Mouse (Mus musculus): ENCODE data around the gene Mark3. TPM values are rescaled to one million over a fixed set of nuclear protein-coding genes. Genes with fewer than 3 reads are reported as not detected.

Mark3 gene
- polyA plus RNA-seq, 1 experiment from 2014 or later: 25.7 TPM

DNA sequence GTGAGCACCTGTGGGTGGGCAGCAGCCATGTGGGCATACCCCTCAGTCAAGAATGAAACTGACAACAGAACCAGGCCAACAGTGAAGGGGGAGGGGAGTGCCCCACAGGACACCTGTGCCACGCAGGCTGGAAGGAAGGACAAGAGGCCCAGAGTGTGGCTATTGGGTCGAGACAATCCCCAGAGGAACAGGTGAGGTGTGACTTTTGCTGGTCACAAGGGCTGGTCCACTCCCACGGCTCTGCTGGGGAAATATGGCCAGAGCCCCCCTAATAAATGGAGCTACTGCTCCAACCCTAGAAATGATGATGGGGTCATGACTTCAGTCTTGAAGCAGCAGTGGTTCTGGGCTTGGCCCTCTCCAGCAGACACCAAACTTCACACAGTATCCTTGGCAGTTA, 129.0 kb downstream of the Mark3 start:
- 88% methylated on average over 3 of the region's 3 CpGs for WGBS
- no peak overlapping the region for H3K4me2 ChIP-seq (ENCODE audit: low read depth, low read length)
- no peaks in the 10 kb centered on the region for H3K9me3 ChIP-seq (replicated peaks; ENCODE audit: control insufficient read depth, low read length)
- ATAC-seq (replicated peaks; ENCODE audit: extremely low read depth, insufficient read depth, low FRiP score): no peak
- H3K27ac ChIP-seq (ENCODE audit: low read length): no peak overlapping the region
- peaks cover 28% of the 10 kb centered on the region for H3K4me1 ChIP-seq (ENCODE audit: control insufficient read depth, insufficient read depth, low read length)
- H3K36me3 ChIP-seq (ENCODE audit: control insufficient read depth, insufficient read depth): no peaks in the 10 kb centered on the region
- no peaks in the 10 kb centered on the region for H3K27me3 ChIP-seq (ENCODE audit: control insufficient read depth, insufficient read depth, low read length)
- no peak overlapping the region for H3K9ac ChIP-seq (ENCODE audit: low read length)
- no peak overlapping the region for H3K4me3 ChIP-seq (ENCODE audit: low read length)

DNA sequence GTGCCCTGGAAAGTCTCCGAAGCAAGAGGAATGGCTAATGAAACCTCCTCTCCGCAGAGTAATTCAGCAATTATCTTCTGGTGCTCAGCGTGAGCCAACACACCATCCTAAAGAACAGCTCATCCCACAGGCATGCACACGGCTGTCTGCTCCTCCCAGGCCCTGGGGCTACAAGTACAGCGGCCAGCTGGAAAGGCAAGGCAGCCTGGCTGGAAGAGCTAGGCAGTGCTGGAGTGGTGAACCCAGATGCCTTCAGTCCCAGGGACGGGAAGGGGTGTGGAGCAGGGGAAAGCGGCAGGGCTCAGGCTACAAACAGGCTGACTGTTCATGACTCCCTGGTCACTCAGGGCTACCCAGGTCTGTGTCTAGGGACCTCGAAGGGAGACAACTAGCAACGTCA, 130.3 kb downstream of the Mark3 start:
- Histone ChIP-seq H3K9ac (ENCODE audit: low read length) (peak overlapping the region; percentile 45), H3K4me2 (ENCODE audit: low read depth, low read length) (no peak overlapping the region), H3K36me3 (ENCODE audit: control insufficient read depth, insufficient read depth) (peaks cover 9% of the 10 kb centered on the region), H3K4me3 (ENCODE audit: low read length) (no peak overlapping the region), H3K4me1 (ENCODE audit: control insufficient read depth, insufficient read depth, low read length) (peaks cover 28% of the 10 kb centered on the region), H3K27me3 (ENCODE audit: control insufficient read depth, insufficient read depth, low read length) (no peaks in the 10 kb centered on the region), H3K9me3 (replicated peaks; ENCODE audit: control insufficient read depth, low read length) (no peaks in the 10 kb centered on the region), H3K27ac (ENCODE audit: low read length) (peak overlapping the region; percentile 82)
- ATAC-seq (replicated peaks; ENCODE audit: extremely low read depth, insufficient read depth, low FRiP score): peak; percentile 49; the same call in 1 of the 2 replicates
- 37% methylated on average over 9 of the region's 9 CpGs for WGBS

DNA sequence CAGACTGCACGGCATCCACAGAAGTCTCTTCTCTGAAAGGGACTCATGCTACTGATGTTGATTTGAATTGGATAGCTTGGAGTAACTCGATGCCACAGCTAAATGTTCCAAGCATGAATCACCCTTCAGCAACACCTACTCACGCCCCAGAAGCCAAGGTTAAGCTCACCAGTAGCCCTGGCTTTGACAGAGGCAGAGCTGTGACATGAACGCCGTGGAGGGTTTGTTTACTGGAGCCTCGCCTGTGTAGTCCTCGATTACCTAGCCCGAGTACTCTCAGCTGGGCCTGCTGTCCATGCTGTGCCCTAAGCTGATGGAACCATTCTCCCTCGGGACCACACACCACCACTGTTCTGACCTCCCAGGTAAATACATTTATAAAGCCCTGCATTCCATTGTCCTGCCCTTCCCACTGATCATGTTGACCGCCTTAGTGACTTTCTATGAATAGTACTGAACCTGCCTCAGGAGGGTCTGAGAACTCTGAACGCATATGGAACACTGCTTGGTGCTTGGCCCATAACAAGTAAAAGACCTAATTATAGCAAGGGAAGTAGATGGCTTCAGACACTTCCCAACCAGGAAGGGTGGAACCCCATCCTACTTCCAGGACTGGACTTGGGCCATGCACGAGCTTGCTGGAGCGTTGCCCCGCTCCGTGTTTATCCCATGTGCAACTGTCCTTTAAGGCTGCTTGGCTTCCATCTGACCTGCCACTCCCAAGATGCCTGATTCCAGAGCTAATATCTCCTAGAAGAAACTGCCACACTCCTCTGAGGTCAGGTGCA, 131.1 kb downstream of the Mark3 start:
- Histone ChIP-seq H3K27me3 (ENCODE audit: control insufficient read depth, insufficient read depth, low read length) (no peaks in the 10 kb centered on the region), H3K4me3 (ENCODE audit: low read length) (no peak overlapping the region), H3K4me1 (ENCODE audit: control insufficient read depth, insufficient read depth, low read length) (peaks cover 28% of the 10 kb centered on the region), H3K4me2 (ENCODE audit: low read depth, low read length) (no peak overlapping the region), H3K9ac (ENCODE audit: low read length) (peak overlapping the region; percentile 45; the same call in 1 of the 2 replicates), H3K9me3 (replicated peaks; ENCODE audit: control insufficient read depth, low read length) (no peaks in the 10 kb centered on the region), H3K27ac (ENCODE audit: low read length) (peak overlapping the region; percentile 82), H3K36me3 (ENCODE audit: control insufficient read depth, insufficient read depth) (peaks cover 16% of the 10 kb centered on the region)
- 41% methylated on average over 15 of the region's 15 CpGs for WGBS
- ATAC-seq (replicated peaks; ENCODE audit: extremely low read depth, insufficient read depth, low FRiP score): peak; percentile 70

Other genes starting within 250 kb of the Mark3 start
- 19.6 and 27.3 TPM in 2 replicates for gene Cdc42bpb, start 196.8 kb upstream of the Mark3 start, polyA plus RNA-seq (2015; fragmentation: Nextera tagmentation; extraction: Ambion mirVana)
- 1.3 and 1.4 TPM in 2 replicates for gene Lbhd2, start 167.7 kb upstream of the Mark3 start, polyA plus RNA-seq (2015; fragmentation: Nextera tagmentation; extraction: Ambion mirVana)
- 13.3 and 14.9 TPM in 2 replicates for gene Exoc3l4, start 157.5 kb upstream of the Mark3 start, polyA plus RNA-seq (2015; fragmentation: Nextera tagmentation; extraction: Ambion mirVana)
- 3.2 and 4.8 TPM in 2 replicates for gene Tnfaip2, start 132.1 kb upstream of the Mark3 start, polyA plus RNA-seq (2015; fragmentation: Nextera tagmentation; extraction: Ambion mirVana)
- 2.6 and 6.1 TPM in 2 replicates for gene Gm266, start 88.7 kb upstream of the Mark3 start, polyA plus RNA-seq (2015; fragmentation: Nextera tagmentation; extraction: Ambion mirVana)
- 366 and 390 TPM in 2 replicates for gene Eif5, start 36.5 kb upstream of the Mark3 start, polyA plus RNA-seq (2015; fragmentation: Nextera tagmentation; extraction: Ambion mirVana)
- gene Ckb, start 97.8 kb downstream of the Mark3 start, polyA plus RNA-seq (2015; fragmentation: Nextera tagmentation; extraction: Ambion mirVana): 388 and 414 TPM in 2 replicates
- 7.7 and 8.5 TPM in 2 replicates for gene Trmt61a, start 103.6 kb downstream of the Mark3 start, polyA plus RNA-seq (2015; fragmentation: Nextera tagmentation; extraction: Ambion mirVana)
- 40.9 and 42.9 TPM in 2 replicates for gene Bag5, start 138.7 kb downstream of the Mark3 start, polyA plus RNA-seq (2015; fragmentation: Nextera tagmentation; extraction: Ambion mirVana)
- 40.2 and 43.9 TPM in 2 replicates for gene Apopt1, start 138.7 kb downstream of the Mark3 start, polyA plus RNA-seq (2015; fragmentation: Nextera tagmentation; extraction: Ambion mirVana)
- gene Klc1, start 184.3 kb downstream of the Mark3 start, polyA plus RNA-seq (2015; fragmentation: Nextera tagmentation; extraction: Ambion mirVana): 125 and 134 TPM in 2 replicates
- 5.6 and 6.7 TPM in 2 replicates for gene Xrcc3, start 239.3 kb downstream of the Mark3 start, polyA plus RNA-seq (2015; fragmentation: Nextera tagmentation; extraction: Ambion mirVana)
- gene Zfyve21, start 239.6 kb downstream of the Mark3 start, polyA plus RNA-seq (2015; fragmentation: Nextera tagmentation; extraction: Ambion mirVana): 111 and 124 TPM in 2 replicates